Mouse (Mus musculus) cerebellum, adult 11 months (tissue): Measurements from ENCODE around the gene Sh3bp5l.

Source experiments
- DNase-seq: peaks from one replicate; pipeline ENCODE4 v3.0.0; 2022

Gene Sh3bp5l

DNA sequence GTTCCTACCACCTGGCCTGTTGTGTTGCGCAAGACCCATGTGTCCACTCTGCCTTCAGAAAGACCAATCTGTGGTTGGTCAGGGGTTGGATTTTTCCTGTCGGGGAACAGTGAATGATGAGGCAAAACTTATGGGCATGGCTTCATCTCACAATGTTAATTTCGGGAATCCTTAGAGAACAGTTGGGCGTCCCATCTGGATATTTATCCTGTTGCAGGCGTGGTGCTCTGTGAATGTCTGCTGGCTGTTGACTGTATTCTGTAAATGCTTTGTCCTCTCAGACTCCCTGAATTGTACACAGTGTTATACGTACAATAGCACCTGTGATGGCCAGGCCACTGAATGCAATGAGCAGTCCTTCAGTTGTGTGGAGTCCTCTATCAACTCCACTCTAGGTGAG lies 51.9 kb downstream of the Sh3bp5l start:
- DNase-seq, result no peak
